Mouse (Mus musculus): ENCODE results near the gene Swsap1.

DNA sequence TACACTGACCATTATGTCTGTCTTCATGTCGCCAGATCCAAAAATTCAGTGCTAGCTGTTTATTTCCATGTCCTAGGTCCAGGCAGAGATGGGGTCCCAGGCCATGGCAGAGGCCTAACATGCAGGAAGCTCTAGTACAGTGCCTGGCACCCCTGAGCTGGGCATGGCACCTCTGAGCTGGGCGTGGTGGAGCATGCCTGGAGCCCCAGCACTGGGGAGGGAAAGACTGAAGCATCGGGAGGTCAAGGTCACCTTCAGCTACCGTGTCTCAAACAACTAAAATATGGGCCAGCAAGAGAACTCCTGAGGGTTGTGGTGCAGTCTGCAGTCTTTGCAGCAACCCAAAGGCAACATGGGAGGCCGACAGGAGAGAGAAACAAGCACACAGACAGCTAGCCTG is 2.8 kb downstream of the Swsap1 start:
- TF ChIP-seq CTCF (IDR thresholded peaks at IDR 0.05; ENCODE audit: low read depth, low read length) (no peak), POLR2A (IDR thresholded peaks at IDR 0.05; ENCODE audit: extremely low read depth, insufficient read depth, low read length) (no peak)

Measured in liver, adult 2 months (tissue).